Mouse (Mus musculus) MEL (cell line): Measurements from ENCODE around the gene Rassf5. TPM values are rescaled to one million over a fixed set of nuclear protein-coding genes. Genes with fewer than 3 reads are reported as not detected.

ENCODE experiments used
- DNase-seq: peaks from one replicate; pipeline ENCODE4 v3.0.0; 2011; ENCODE audit warnings: low read depth, low spot score
- H3K27ac ChIP-seq: 2 replicates; pipeline ENCODE4 v1.5.1; 2012; ENCODE audit warnings: low read depth, mild to moderate bottlenecking, control low read depth, low read length, moderate library complexity; ENCODE audit not compliant: control insufficient read depth
- H3K27me3 ChIP-seq, 2 experiments: fragments of 150-350 bp in 1 of 2; sonication (generic) in 1 of 2; 2 replicates each; pipeline ENCODE4 v1.6.1; 2012; ENCODE audit warnings: low read length in 2 of 2, mild to moderate bottlenecking in 2 of 2, improper control_type of control experiment in 1 of 2, moderate library complexity in 1 of 2; ENCODE audit not compliant: insufficient read depth in 2 of 2, control insufficient read depth in 1 of 2
- H3K36me3 ChIP-seq, 2 experiments: 2 replicates each; pipeline ENCODE4 v1.6.1; 2012 to 2014; ENCODE audit warnings: low read length in 2 of 2, improper control_type of control experiment in 1 of 2, inconsistent platforms in 1 of 2, mild to moderate bottlenecking in 1 of 2; ENCODE audit not compliant: insufficient read depth in 2 of 2, control insufficient read depth in 1 of 2
- H3K4me1 ChIP-seq, 2 experiments: fragments of 150-350 bp in 1 of 2; sonication (generic) in 1 of 2; 2 replicates each; pipeline ENCODE4 v1.6.1; 2012; ENCODE audit warnings: low read length in 2 of 2, improper control_type of control experiment in 1 of 2, mild to moderate bottlenecking in 1 of 2; ENCODE audit not compliant: insufficient read depth in 2 of 2, control insufficient read depth in 1 of 2
- H3K4me3 ChIP-seq, 2 experiments: fragments of 150-350 bp in 1 of 2; sonication (generic) in 1 of 2; 2 replicates each; pipeline ENCODE4 v1.5.1; 2012; ENCODE audit warnings: low read depth in 2 of 2, low read length in 2 of 2, mild to moderate bottlenecking in 2 of 2, moderate library complexity in 2 of 2, control low read depth in 1 of 2, improper control_type of control experiment in 1 of 2; ENCODE audit not compliant: control insufficient read depth in 1 of 2, insufficient read depth in 1 of 2
- H3K79me2 ChIP-seq: 2 replicates; pipeline ENCODE4 v1.6.1; 2012; ENCODE audit warnings: mild to moderate bottlenecking, low read length, moderate library complexity; ENCODE audit not compliant: control insufficient read depth, poor library complexity, insufficient read depth
- H3K9ac ChIP-seq: 2 replicates; pipeline ENCODE4 v1.6.1; 2012; ENCODE audit warnings: low read depth, mild to moderate bottlenecking, control low read depth, low read length, moderate library complexity; ENCODE audit not compliant: control insufficient read depth, poor library complexity, severe bottlenecking
- H3K9me3 ChIP-seq: fragments of 150-350 bp; sonication (generic); replicated peaks from 2 replicates; pipeline ENCODE4 v1.6.1; 2012; ENCODE audit warnings: mild to moderate bottlenecking, low read length, improper control_type of control experiment, moderate library complexity; ENCODE audit not compliant: insufficient read depth
- CTCF ChIP-seq, 3 experiments: IDR thresholded peaks in 2 of 3; conservative IDR thresholded peaks in 1 of 3; 2 replicates each; pipeline ENCODE4 v1.5.1; 2011 to 2012; ENCODE audit warnings: low read length in 3 of 3, low read depth in 2 of 3, mild to moderate bottlenecking in 2 of 3, improper control_type of control experiment in 1 of 3, inconsistent platforms in 1 of 3, mixed read lengths in 1 of 3, moderate library complexity in 1 of 3; ENCODE audit not compliant: control insufficient read depth in 1 of 3, insufficient read depth in 1 of 3, poor library complexity in 1 of 3, severe bottlenecking in 1 of 3
- HCFC1 ChIP-seq: IDR thresholded peaks from 2 replicates; pipeline ENCODE4 v1.6.1; 2012; ENCODE audit warnings: low read depth, mild to moderate bottlenecking, inconsistent platforms, low read length, improper control_type of control experiment, moderate library complexity
- MEF2A ChIP-seq: IDR thresholded peaks from 2 replicates; pipeline ENCODE4 v1.6.1; 2014; ENCODE audit warnings: low read depth, mild to moderate bottlenecking, inconsistent platforms, low read length, improper control_type of control experiment; ENCODE audit not compliant: poor library complexity, insufficient replicate concordance, severe bottlenecking; ENCODE audit errors: extremely low read depth
- MYC ChIP-seq: IDR thresholded peaks from 2 replicates; pipeline ENCODE4 v1.6.1; 2011; ENCODE audit warnings: low read depth, mild to moderate bottlenecking, low read length, improper control_type of control experiment, moderate library complexity
- POLR2AphosphoS2 ChIP-seq: IDR thresholded peaks from 2 replicates; pipeline ENCODE4 v1.6.1; 2011; ENCODE audit warnings: low read length, improper control_type of control experiment
- SIN3A ChIP-seq: IDR thresholded peaks from 2 replicates; pipeline ENCODE4 v1.6.1; 2012; ENCODE audit warnings: low read length, improper control_type of control experiment, inconsistent platforms
- TBP ChIP-seq: IDR thresholded peaks from 2 replicates; pipeline ENCODE4 v1.8.0; 2011; ENCODE audit warnings: low read depth, low read length, improper control_type of control experiment
- UBTF ChIP-seq: IDR thresholded peaks from 2 replicates; pipeline ENCODE4 v1.6.1; 2012; ENCODE audit warnings: low read depth, mild to moderate bottlenecking, inconsistent platforms, low read length, improper control_type of control experiment, moderate library complexity, borderline replicate concordance; ENCODE audit not compliant: insufficient read depth
- ZKSCAN1 ChIP-seq: IDR thresholded peaks from 2 replicates; pipeline ENCODE4 v1.6.1; 2012; ENCODE audit warnings: low read depth, mild to moderate bottlenecking, inconsistent platforms, low read length, improper control_type of control experiment, moderate library complexity
- polyA plus RNA-seq, 2 experiments: library from polyadenylated mRNA; stranded (reverse) in 1 of 2; unstranded in 1 of 2; fragments of >175 nt in 1 of 2; fragments of >200 nt in 1 of 2; gene quantifications; 2 replicates each; pipeline versions ENCODE4 v1.2.1 to v1.2.4; 2012; ENCODE audit warnings: low replicate concordance in 2 of 2, low read depth in 1 of 2; ENCODE audit not compliant: insufficient read length in 2 of 2, insufficient read depth in 1 of 2, missing spikeins in 1 of 2
- total RNA-seq: library from RNA; depleted of rRNA; stranded (reverse); fragments of 300-350 nt; gene quantifications from 2 replicates; pipeline ENCODE4 v1.2.3, GENCODE M21; 2012

Gene Rassf5
- total and polyA plus RNA-seq, 3 experiments, result 14.8 to 28.8 TPM; not detected in 1

GRCm38 (mm10) chr1:131228225-131228624, 16.8 kb downstream of the Rassf5 start:
- Histone ChIP-seq H3K27me3 (peaks cover 14 to 17% of the 10 kb centered on the region in 2 experiments), H3K4me3 (no peak overlapping the region), H3K9me3 (no peaks in the 10 kb centered on the region), H3K4me1 (no peaks in the 10 kb centered on the region), H3K27ac (no peak overlapping the region), H3K79me2 (no peaks in the 10 kb centered on the region), H3K9ac (no peak overlapping the region), H3K36me3 (no peaks in the 10 kb centered on the region)
- TF ChIP-seq MYC (no peak), HCFC1 (no peak), SIN3A (no peak)
- no peak for DNase-seq

GRCm38 (mm10) chr1:131224848-131225471, 20.1 kb downstream of the Rassf5 start:
- H3K27ac ChIP-seq, result no peak overlapping the region
- H3K27me3 ChIP-seq, result peaks cover 21 to 23% of the 10 kb centered on the region in 2 experiments
- H3K9me3 ChIP-seq, result no peaks in the 10 kb centered on the region

GRCm38 (mm10) chr1:131223345-131223744, 21.7 kb downstream of the Rassf5 start:
- TF ChIP-seq POLR2AphosphoS2, result no peak
- no peak for TF ChIP-seq TBP
- no peak for TF ChIP-seq MEF2A
- no peak for TF ChIP-seq ZKSCAN1
- TF ChIP-seq MYC, result no peak
- no peak for TF ChIP-seq HCFC1
- TF ChIP-seq UBTF, result no peak
- H3K27ac ChIP-seq, result no peak overlapping the region
- no peak overlapping the region for H3K4me3 ChIP-seq
- no peak overlapping the region for H3K9ac ChIP-seq
- peaks cover 19 to 32% of the 10 kb centered on the region in 2 experiments for H3K27me3 ChIP-seq
- no peaks in the 10 kb centered on the region for H3K36me3 ChIP-seq
- DNase-seq, result no peak
- no peaks in the 10 kb centered on the region for H3K79me2 ChIP-seq
- no peaks in the 10 kb centered on the region for H3K9me3 ChIP-seq
- H3K4me1 ChIP-seq, result no peaks in the 10 kb centered on the region

More at GRCm38 (mm10) chr1:131224848-131225471, 20.1 kb downstream of the Rassf5 start:
- H3K79me2 ChIP-seq, result no peaks in the 10 kb centered on the region
- no peak overlapping the region for H3K4me3 ChIP-seq
- H3K36me3 ChIP-seq, result no peaks in the 10 kb centered on the region
- no peak overlapping the region for H3K9ac ChIP-seq
- no peak for DNase-seq
- H3K4me1 ChIP-seq, result no peaks in the 10 kb centered on the region
- TF ChIP-seq CTCF (IDR thresholded peaks at IDR 0.05 in 2 of 3, conservative IDR thresholded peaks at IDR 0.05 in 1 of 3; ENCODE audit: control insufficient read depth in 1 of 3, insufficient read depth in 1 of 3, low read depth in 2 of 3, low read length in 3 of 3, poor library complexity in 1 of 3, severe bottlenecking in 1 of 3) (no peak), UBTF (no peak)
